Mouse (Mus musculus) right cerebral cortex, postnatal 14 days (tissue): ENCODE data around the gene Adgrb3.
"Not testable (repeated sequence)": the region's sequence is repeated elsewhere in the genome, so short reads cannot be mapped to it uniquely, and the experiment has no call there.

Source experiments
- DNase-seq: peaks from one replicate; pipeline ENCODE4 v3.0.0; 2022

Gene Adgrb3

GRCm38 (mm10) chr1:25088010-25088719, 741.3 kb downstream of the Adgrb3 start:
- no peak for DNase-seq

- no peak for DNase-seq
These were observed 743.7 kb downstream of the Adgrb3 start for GRCm38 (mm10) chr1:25085616-25086372.

- no peak for DNase-seq
These were observed 747.1 kb downstream of the Adgrb3 start for GRCm38 (mm10) chr1:25082377-25082776.

GRCm38 (mm10) chr1:25081265-25081849, 748.1 kb downstream of the Adgrb3 start:
- no peak for DNase-seq

GRCm38 (mm10) chr1:25079395-25079794, 750.1 kb downstream of the Adgrb3 start:
- DNase-seq: no peak

- DNase-seq: no peak
These were observed 753.6 kb downstream of the Adgrb3 start for GRCm38 (mm10) chr1:25075952-25076351.

GRCm38 (mm10) chr1:25063964-25064363, 765.5 kb downstream of the Adgrb3 start:
- DNase-seq: no peak

GRCm38 (mm10) chr1:25060935-25061334, 768.6 kb downstream of the Adgrb3 start:
- no peak for DNase-seq

GRCm38 (mm10) chr1:25060191-25060590, 769.3 kb downstream of the Adgrb3 start:
- no peak for DNase-seq

- DNase-seq: no peak
These were observed 771.9 kb downstream of the Adgrb3 start for GRCm38 (mm10) chr1:25057656-25058055.

- DNase-seq: no peak
These were observed 772.3 kb downstream of the Adgrb3 start for GRCm38 (mm10) chr1:25057212-25057611.

GRCm38 (mm10) chr1:25042091-25042490, 787.4 kb downstream of the Adgrb3 start:
- no peak for DNase-seq

GRCm38 (mm10) chr1:25034161-25034560, 795.3 kb downstream of the Adgrb3 start:
- no peak for DNase-seq

- no peak for DNase-seq
These were observed 796.1 kb downstream of the Adgrb3 start for GRCm38 (mm10) chr1:25033155-25034095.

GRCm38 (mm10) chr1:25023156-25023555, 806.4 kb downstream of the Adgrb3 start:
- DNase-seq: no peak

- not testable (repeated sequence) for DNase-seq
These were observed 811.7 kb downstream of the Adgrb3 start for GRCm38 (mm10) chr1:25017851-25018250.
